Mouse (Mus musculus) midbrain, embryonic 11.5 days (tissue): Measurements from ENCODE around the gene Rnft2. TPM values are rescaled to one million over a fixed set of nuclear protein-coding genes. Genes with fewer than 3 reads are reported as not detected.

Experiments
- ATAC-seq: fragments of 200-750 bp; cut with Nextera tagmentation; 2 replicates; pipeline ENCODE4 v1.8.0; 2017; ENCODE audit warnings: moderate TSS enrichment, moderate library complexity; ENCODE audit not compliant: low FRiP score
- DNase-seq: peaks from one replicate; pipeline ENCODE4 v3.0.0; 2015; ENCODE audit warnings: low spot score; ENCODE audit errors: missing footprints
- H3K27ac ChIP-seq: fragments of 300-500 bp; sonication (generic); 2 replicates; pipeline ENCODE4 v1.5.1; 2014; ENCODE audit warnings: low read depth, low read length
- H3K27me3 ChIP-seq: fragments of 300-500 bp; sonication (generic); 2 replicates; pipeline ENCODE4 v1.6.1; 2014; ENCODE audit warnings: mild to moderate bottlenecking, low read length, moderate library complexity, mixed read lengths; ENCODE audit not compliant: control insufficient read depth, insufficient read depth
- H3K36me3 ChIP-seq: fragments of 300-500 bp; sonication (generic); 2 replicates; pipeline ENCODE4 v1.6.1; 2014; ENCODE audit warnings: mild to moderate bottlenecking, low read length, moderate library complexity, mixed read lengths; ENCODE audit not compliant: control insufficient read depth, insufficient read depth
- H3K4me1 ChIP-seq: fragments of 300-500 bp; sonication (generic); 2 replicates; pipeline ENCODE4 v1.6.1; 2014; ENCODE audit warnings: low read length; ENCODE audit not compliant: control insufficient read depth, insufficient read depth
- H3K4me2 ChIP-seq: fragments of 300-500 bp; sonication (generic); 2 replicates; pipeline ENCODE4 v1.6.1; 2014; ENCODE audit warnings: mild to moderate bottlenecking, moderate library complexity
- H3K4me3 ChIP-seq: fragments of 300-500 bp; sonication (generic); 2 replicates; pipeline ENCODE4 v1.5.1; 2014; ENCODE audit warnings: low read depth, low read length
- H3K9ac ChIP-seq: fragments of 300-500 bp; sonication (generic); 2 replicates; pipeline ENCODE4 v1.6.1; 2014; ENCODE audit warnings: low read length
- H3K9me3 ChIP-seq: fragments of 300-500 bp; sonication (generic); 2 replicates; pipeline ENCODE4 v1.6.1; 2016; ENCODE audit warnings: low read length; ENCODE audit not compliant: control insufficient read depth
- WGBS: fragments of 180-500 bp; shearing (Covaris S2); extraction: QIAGEN DNeasy Blood & Tissue Kit; methylation state at CpG from one replicate; pipeline ENCODE4 v1.1.7; 2014; 5-methylcytosine and 5-hydroxymethylcytosine counted together
- polyA plus RNA-seq: library from polyadenylated mRNA; unstranded; fragments of >200 nt; fragmentation: Nextera tagmentation; extraction: Ambion mirVana; gene quantifications from 2 replicates; pipeline ENCODE4 v1.2.1, GENCODE M21; 2014

The Rnft2 gene
- polyA plus RNA-seq, 1 experiment from 2014 or later, result 4.3 TPM

DNA sequence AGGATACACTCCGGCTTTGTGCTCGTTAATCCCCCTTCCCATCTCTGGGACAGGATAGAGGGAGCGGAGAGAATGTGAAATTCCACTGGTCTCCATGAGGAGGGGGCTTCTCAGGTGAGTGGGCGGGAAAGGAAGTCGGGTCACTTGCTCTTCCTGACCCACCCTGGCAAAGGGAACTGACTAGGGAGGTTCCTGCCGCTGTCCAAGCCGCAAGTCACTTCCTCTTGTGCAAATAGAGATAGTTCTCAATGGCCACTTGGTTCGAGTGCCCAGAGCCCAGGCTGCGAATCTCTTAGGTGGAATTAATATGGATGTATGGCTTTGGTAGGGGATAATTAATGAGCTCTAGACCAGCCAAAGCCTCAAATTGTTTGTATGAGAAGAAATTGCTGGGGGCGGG is 15.1 kb upstream of the Rnft2 start:
- H3K9me3 ChIP-seq, result no peaks in the 10 kb centered on the region
- ATAC-seq, result no peak
- no peak overlapping the region for H3K4me3 ChIP-seq
- WGBS, result 91% methylated on average over 10 of the region's 10 CpGs
- no peaks in the 10 kb centered on the region; the same call in 1 of the 2 replicates for H3K4me1 ChIP-seq
- no peak for DNase-seq
- H3K9ac ChIP-seq, result no peak overlapping the region
- H3K4me2 ChIP-seq, result no peak overlapping the region
- H3K27me3 ChIP-seq, result no peaks in the 10 kb centered on the region
- no peak overlapping the region for H3K27ac ChIP-seq
- peaks cover 23% of the 10 kb centered on the region for H3K36me3 ChIP-seq

DNA sequence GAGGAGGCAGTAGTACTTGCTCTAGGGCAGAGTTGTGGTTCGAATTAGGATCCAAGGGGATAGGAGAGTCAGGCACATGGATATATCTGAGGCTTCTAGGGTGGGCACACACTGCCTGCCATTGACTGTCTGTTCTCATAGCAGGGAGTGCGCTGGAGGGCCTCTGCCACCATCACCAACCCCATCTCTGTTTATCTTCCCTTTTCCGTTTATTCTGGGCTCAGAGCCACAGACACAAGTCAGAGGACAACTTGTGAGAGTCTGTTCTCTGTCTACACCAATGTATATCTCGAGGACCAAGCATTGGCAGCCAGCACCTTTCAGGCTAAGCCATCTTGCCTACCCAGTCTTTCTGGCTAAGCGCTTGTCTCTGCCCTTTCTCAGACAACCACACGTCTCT is 14.7 kb upstream of the Rnft2 start:
- DNase-seq, result no peak
- ATAC-seq, result no peak
- WGBS, result 86% methylated on average over 6 of the region's 6 CpGs
- H3K4me1 ChIP-seq, result no peaks in the 10 kb centered on the region; the same call in 1 of the 2 replicates
- no peak overlapping the region for H3K4me2 ChIP-seq
- no peaks in the 10 kb centered on the region for H3K27me3 ChIP-seq
- H3K36me3 ChIP-seq, result peaks cover 23% of the 10 kb centered on the region
- H3K4me3 ChIP-seq, result no peak overlapping the region
- H3K27ac ChIP-seq, result no peak overlapping the region
- no peaks in the 10 kb centered on the region for H3K9me3 ChIP-seq
- H3K9ac ChIP-seq, result no peak overlapping the region

DNA sequence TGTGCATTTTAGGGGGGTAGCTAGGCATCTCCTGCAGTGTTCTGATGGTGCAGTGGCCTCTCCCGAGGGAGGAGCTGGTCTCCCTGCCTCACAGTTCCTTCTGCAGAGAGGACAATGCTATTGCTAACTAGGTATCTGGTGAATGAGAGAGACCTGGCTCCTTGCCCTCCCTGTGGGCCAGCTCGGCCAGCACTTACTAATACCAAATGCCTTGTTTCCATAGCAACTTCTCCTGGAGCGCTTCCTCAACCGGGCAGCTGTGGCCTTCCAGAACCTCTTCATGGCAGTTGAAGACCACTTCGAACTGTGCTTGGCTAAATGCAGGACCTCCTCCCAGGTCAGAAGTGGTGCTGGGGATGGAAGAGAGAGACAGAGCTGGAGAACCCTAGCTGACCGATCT is 14.2 kb upstream of the Rnft2 start:
- Histone ChIP-seq H3K27ac (no peak overlapping the region), H3K4me1 (no peaks in the 10 kb centered on the region; the same call in 1 of the 2 replicates), H3K9me3 (no peaks in the 10 kb centered on the region), H3K9ac (no peak overlapping the region), H3K36me3 (peaks cover 23% of the 10 kb centered on the region), H3K27me3 (no peaks in the 10 kb centered on the region), H3K4me3 (no peak overlapping the region), H3K4me2 (no peak overlapping the region)
- ATAC-seq (no peak), DNase-seq (no peak)
- 64% methylated on average over 6 of the region's 6 CpGs for WGBS

DNA sequence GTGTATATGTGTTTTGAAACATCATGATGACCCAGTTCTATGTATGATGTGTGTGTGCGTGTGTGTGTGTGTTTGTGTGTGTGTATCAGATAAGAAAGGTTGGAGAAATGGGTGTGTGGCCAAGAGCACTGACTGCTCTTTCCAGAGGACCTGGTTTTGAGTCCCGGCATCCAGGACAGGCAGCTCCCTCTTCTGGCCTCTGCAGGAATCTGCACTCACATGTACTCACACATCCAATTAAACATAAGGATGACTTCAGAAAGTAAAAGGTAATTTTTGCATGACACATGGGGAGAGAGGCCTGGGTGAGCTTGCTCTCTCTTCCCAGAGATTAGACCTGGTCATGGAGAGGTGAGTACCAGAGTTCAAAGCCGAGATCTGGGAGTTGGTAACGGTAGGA is 12.1 kb upstream of the Rnft2 start:
- peaks cover 23% of the 10 kb centered on the region for H3K36me3 ChIP-seq
- WGBS, result 95% methylated on average over 4 of the region's 4 CpGs

DNA sequence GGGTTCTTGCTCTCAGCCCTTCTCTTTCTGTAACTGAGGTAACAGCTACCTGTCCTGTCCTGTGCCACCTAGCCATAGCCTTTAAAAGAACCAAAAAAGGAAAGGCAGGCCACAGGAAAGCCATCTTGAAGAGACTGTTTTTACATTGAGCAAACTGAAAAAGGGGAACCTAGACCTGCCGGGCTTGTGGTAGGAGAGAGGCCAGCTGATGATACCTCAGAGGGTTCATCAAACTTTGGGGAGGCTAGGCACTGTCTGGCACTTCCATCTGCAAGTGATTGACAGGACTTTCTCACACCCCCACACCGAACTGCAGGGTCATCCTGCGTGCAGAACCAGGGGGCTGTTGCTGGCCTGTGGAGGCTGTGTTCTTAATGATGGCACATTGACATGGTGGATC is 8.6 kb upstream of the Rnft2 start:
- H3K27me3 ChIP-seq, result no peaks in the 10 kb centered on the region
- no peak for ATAC-seq
- no peak overlapping the region for H3K4me3 ChIP-seq

More for the DNA sequence above, 12.1 kb upstream of the Rnft2 start:
- Histone ChIP-seq H3K27ac (no peak overlapping the region), H3K4me2 (no peak overlapping the region), H3K4me1 (no peaks in the 10 kb centered on the region; the same call in 1 of the 2 replicates), H3K27me3 (no peaks in the 10 kb centered on the region), H3K9me3 (no peaks in the 10 kb centered on the region), H3K4me3 (no peak overlapping the region), H3K9ac (no peak overlapping the region)
- ATAC-seq (no peak), DNase-seq (no peak)

DNA sequence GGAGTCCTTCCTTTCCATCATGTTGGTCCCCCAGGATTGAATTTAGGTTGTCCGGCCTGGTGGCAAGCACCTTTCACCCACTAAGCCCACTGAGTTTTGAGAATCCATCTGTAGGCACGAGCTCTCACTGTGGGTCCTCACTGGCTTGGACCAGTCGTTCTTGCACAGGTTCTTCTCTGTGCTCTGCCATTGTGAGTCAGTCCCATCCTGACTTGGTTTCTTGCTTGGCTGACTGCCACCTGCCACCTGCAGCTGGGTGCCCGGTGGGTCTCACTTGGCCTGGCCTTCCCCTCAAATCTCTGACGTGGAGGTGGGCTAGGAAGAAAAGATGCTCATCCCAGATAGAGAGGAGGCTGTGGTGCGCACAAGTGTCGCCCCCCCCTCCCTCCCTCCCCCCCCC is 6.1 kb upstream of the Rnft2 start:
- Histone ChIP-seq H3K4me1 (peaks cover 4% of the 10 kb centered on the region), H3K4me3 (no peak overlapping the region), H3K9ac (no peak overlapping the region), H3K27ac (no peak overlapping the region), H3K36me3 (no peaks in the 10 kb centered on the region), H3K4me2 (no peak overlapping the region), H3K9me3 (no peaks in the 10 kb centered on the region), H3K27me3 (no peaks in the 10 kb centered on the region)
- ATAC-seq (no peak), DNase-seq (no peak)
- WGBS, result 86% methylated on average over 7 of the region's 7 CpGs

More for the DNA sequence above, 8.6 kb upstream of the Rnft2 start:
- Histone ChIP-seq H3K27ac (no peak overlapping the region), H3K4me2 (no peak overlapping the region), H3K9ac (no peak overlapping the region), H3K4me1 (no peaks in the 10 kb centered on the region), H3K9me3 (no peaks in the 10 kb centered on the region), H3K36me3 (peaks cover 10% of the 10 kb centered on the region)
- WGBS, result 89% methylated on average over 3 of the region's 3 CpGs
- no peak for DNase-seq

DNA sequence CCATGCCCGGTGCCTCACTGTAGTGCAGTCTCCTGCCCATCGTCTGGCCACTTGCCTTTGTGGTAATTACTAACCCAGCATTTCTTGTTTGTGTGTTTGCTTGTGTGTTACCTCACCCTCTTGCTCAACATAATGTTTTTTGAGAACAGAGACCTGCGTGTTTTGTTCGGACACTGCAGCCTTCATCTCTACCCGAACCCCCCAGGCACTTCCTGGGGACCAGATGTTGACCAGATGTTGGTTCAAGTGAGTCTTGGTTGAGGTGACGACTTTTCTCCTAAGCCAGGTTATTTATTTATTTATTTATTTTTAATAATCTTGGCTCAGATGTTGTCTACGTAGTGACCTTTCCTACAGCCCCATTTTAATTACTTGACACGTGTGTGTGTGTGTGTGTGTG is 2.5 kb upstream of the Rnft2 start:
- Histone ChIP-seq H3K4me2 (no peak overlapping the region), H3K27ac (no peak overlapping the region), H3K4me3 (no peak overlapping the region), H3K4me1 (peaks cover 13% of the 10 kb centered on the region), H3K27me3 (no peaks in the 10 kb centered on the region), H3K9me3 (no peaks in the 10 kb centered on the region), H3K9ac (no peak overlapping the region), H3K36me3 (no peaks in the 10 kb centered on the region)
- DNase-seq (no peak), ATAC-seq (no peak)
- WGBS, result 86% methylated on average over 8 of the region's 8 CpGs

DNA sequence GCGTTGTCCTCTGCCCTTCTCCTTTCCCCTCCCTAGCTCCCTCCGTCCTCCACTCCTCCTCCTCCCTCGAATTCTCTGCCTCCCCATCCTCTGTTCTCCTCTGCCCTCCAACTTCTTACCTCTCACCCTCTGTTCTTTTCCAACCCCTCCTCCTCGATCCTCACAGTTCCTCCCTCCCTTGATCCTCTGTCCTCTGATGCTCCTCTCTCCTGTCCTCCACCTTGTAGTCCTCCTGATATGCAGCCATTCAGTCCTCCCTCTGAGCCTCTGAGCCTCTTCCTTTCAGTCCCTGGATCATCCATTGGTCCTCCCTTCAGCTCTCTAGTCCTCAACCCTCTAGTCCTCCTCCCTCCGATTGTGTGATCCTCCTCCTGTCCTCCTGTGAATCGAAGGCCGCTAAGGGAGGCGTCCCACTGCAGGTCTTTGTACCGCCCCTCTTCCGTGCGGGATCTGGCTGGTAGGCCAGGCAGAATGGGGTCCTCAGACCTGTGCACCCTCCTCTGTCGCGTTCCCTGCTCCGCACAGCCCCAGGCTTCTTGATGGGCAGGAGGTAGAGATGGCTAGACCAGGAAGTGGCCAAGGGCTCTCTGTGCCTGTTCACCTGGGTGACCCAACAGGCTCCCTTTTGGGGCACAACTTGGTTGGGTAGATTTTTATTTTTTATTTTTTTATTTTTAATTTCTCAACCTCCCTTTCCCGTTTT is 841 bp upstream of the Rnft2 start:
- H3K27me3 ChIP-seq, result no peaks in the 10 kb centered on the region
- H3K4me1 ChIP-seq, result peaks cover 13% of the 10 kb centered on the region
- H3K4me3 ChIP-seq, result peak overlapping the region; percentile 71
- ATAC-seq, result no peak; the same call in 1 of the 2 replicates
- peak; percentile 87 for DNase-seq
- no peaks in the 10 kb centered on the region for H3K36me3 ChIP-seq
- WGBS, result 8% methylated on average over 15 of the region's 15 CpGs
- H3K27ac ChIP-seq, result peak overlapping the region; percentile 40; the same call in 1 of the 2 replicates
- peak overlapping the region; percentile 45 for H3K4me2 ChIP-seq
- no peaks in the 10 kb centered on the region for H3K9me3 ChIP-seq
- peak overlapping the region; percentile 77 for H3K9ac ChIP-seq

DNA sequence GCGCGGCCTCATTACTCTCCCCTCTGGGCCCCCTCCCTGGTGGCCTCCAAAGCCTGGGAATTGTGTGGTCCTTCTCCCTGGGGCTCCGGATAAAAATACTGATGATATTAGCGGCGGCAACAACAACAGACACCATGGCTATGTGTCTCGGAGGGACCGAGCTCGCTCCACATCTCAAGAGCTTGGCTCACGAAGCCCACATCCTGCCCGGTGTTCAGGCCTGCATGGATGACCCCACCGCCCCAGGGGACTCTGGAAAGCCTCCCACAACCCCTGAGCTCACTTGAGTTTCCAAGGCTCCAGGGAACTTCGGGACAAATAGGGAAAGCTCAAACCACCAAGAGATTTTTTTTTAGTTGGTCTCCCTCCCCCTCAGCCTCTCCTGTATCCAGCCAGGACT is 5.2 kb downstream of the Rnft2 start:
- ATAC-seq (no peak), DNase-seq (no peak)
- no peaks in the 10 kb centered on the region for H3K9me3 ChIP-seq
- H3K9ac ChIP-seq, result no peak overlapping the region
- peaks cover 8% of the 10 kb centered on the region; the same call in 1 of the 2 replicates for H3K36me3 ChIP-seq
- peaks cover 6% of the 10 kb centered on the region; the same call in 1 of the 2 replicates for H3K4me1 ChIP-seq
- no peaks in the 10 kb centered on the region for H3K27me3 ChIP-seq
- H3K4me3 ChIP-seq, result no peak overlapping the region
- no peak overlapping the region for H3K27ac ChIP-seq
- 93% methylated on average over 12 of the region's 12 CpGs for WGBS
- H3K4me2 ChIP-seq, result no peak overlapping the region
